Mouse (Mus musculus): ENCODE measurements around the gene Sgcd.

Gene Sgcd

GRCm38 (mm10) chr11:47032318-47032717 lies 956.5 kb downstream of the Sgcd start:
- in situ Hi-C loops (cut with MboI, MseI), result no loop called here

GRCm38 (mm10) chr11:47020874-47021273 lies 967.9 kb downstream of the Sgcd start:
- in situ Hi-C loops (cut with MboI, MseI), result no loop called here

- in situ Hi-C loops (cut with MboI, MseI), result no loop called here
Observed at GRCm38 (mm10) chr11:47018139-47018538, 970.6 kb downstream of the Sgcd start.

- in situ Hi-C loops (cut with MboI, MseI), result no loop called here
Observed at GRCm38 (mm10) chr11:47015683-47016082, 973.1 kb downstream of the Sgcd start.

GRCm38 (mm10) chr11:47014278-47014677 lies 974.5 kb downstream of the Sgcd start:
- in situ Hi-C loops (cut with MboI, MseI), result no loop called here

GRCm38 (mm10) chr11:47010166-47010565 lies 978.6 kb downstream of the Sgcd start:
- in situ Hi-C loops (cut with MboI, MseI), result no loop called here

GRCm38 (mm10) chr11:47005301-47005875 lies 983.4 kb downstream of the Sgcd start:
- in situ Hi-C loops (cut with MboI, MseI), result no loop called here

- in situ Hi-C loops (cut with MboI, MseI), result no loop called here
Observed at GRCm38 (mm10) chr11:46939311-46939710, 1049.5 kb downstream of the Sgcd start.

- in situ Hi-C loops (cut with MboI, MseI), result loop anchor here in 1 of 2 experiments (25.0 kb wide), 1 partner anchor 1462 kb away; no protein-coding TSS in a partner anchor
Observed at GRCm38 (mm10) chr11:46924946-46925345, 1063.8 kb downstream of the Sgcd start.

GRCm38 (mm10) chr11:46920244-46920643 lies 1068.5 kb downstream of the Sgcd start:
- in situ Hi-C loops (cut with MboI, MseI), result loop anchor here in 1 of 2 experiments (25.0 kb wide), 1 partner anchor 1467 kb away; no protein-coding TSS in a partner anchor

GRCm38 (mm10) chr11:46912656-46913237 lies 1076.0 kb downstream of the Sgcd start:
- in situ Hi-C loops (cut with MboI, MseI), result loop anchor here in 1 of 2 experiments (25.0 kb wide), 1 partner anchor 1475 kb away; no protein-coding TSS in a partner anchor

- in situ Hi-C loops (cut with MboI, MseI), result loop anchor here in 1 of 2 experiments (25.0 kb wide), 1 partner anchor 1483 kb away; no protein-coding TSS in a partner anchor
Observed at GRCm38 (mm10) chr11:46904281-46904680, 1084.5 kb downstream of the Sgcd start.

GRCm38 (mm10) chr11:46889093-46889492 lies 1099.7 kb downstream of the Sgcd start:
- in situ Hi-C loops (cut with MboI, MseI), result no loop called here

- in situ Hi-C loops (cut with MboI, MseI), result no loop called here
Observed at GRCm38 (mm10) chr11:46882456-46882855, 1106.3 kb downstream of the Sgcd start.

GRCm38 (mm10) chr11:46875774-46876173 lies 1113.0 kb downstream of the Sgcd start:
- in situ Hi-C loops (cut with MboI, MseI), result no loop called here

- in situ Hi-C loops (cut with MboI, MseI), result no loop called here
Observed at GRCm38 (mm10) chr11:46868594-46868993, 1120.2 kb downstream of the Sgcd start.

GRCm38 (mm10) chr11:46864809-46865208 lies 1124.0 kb downstream of the Sgcd start:
- in situ Hi-C loops (cut with MboI, MseI), result no loop called here

- in situ Hi-C loops (cut with MboI, MseI), result no loop called here
Observed at GRCm38 (mm10) chr11:46848221-46848971, 1140.4 kb downstream of the Sgcd start.

- in situ Hi-C loops (cut with MboI, MseI), result no loop called here
Observed at GRCm38 (mm10) chr11:46847827-46848220, 1140.9 kb downstream of the Sgcd start.

GRCm38 (mm10) chr11:46846661-46847060 lies 1142.1 kb downstream of the Sgcd start:
- in situ Hi-C loops (cut with MboI, MseI), result no loop called here
